Mouse (Mus musculus): ENCODE measurements around the gene Nsun7. TPM values are rescaled to one million over a fixed set of nuclear protein-coding genes. Genes with fewer than 3 reads are reported as not detected.
A peak's percentile ranks its signal among the peaks of the same experiment; 100 is the strongest.

Nsun7 gene
- polyA plus RNA-seq, 1 experiment from 2014 or later, result 0.24 TPM

GRCm38 (mm10) chr5:66340356-66341102, 80.8 kb downstream of the Nsun7 start:
- no peak overlapping the region for H3K27ac ChIP-seq (ENCODE audit: low read length)
- no peaks in the 10 kb centered on the region for H3K27me3 ChIP-seq (ENCODE audit: insufficient read depth, low read length)
- H3K9me3 ChIP-seq (ENCODE audit: low read length), result no peaks in the 10 kb centered on the region
- peaks cover 26% of the 10 kb centered on the region for H3K4me1 ChIP-seq (ENCODE audit: insufficient read depth, low read length)
- H3K36me3 ChIP-seq (ENCODE audit: insufficient read depth, low read length), result no peaks in the 10 kb centered on the region
- WGBS, result 57% methylated on average over 17 of the region's 17 CpGs
- ATAC-seq (ENCODE audit: low FRiP score, low TSS enrichment), result peak; percentile 37; the same call in 1 of the 2 replicates
- H3K4me3 ChIP-seq (ENCODE audit: low read length), result no peak overlapping the region
- H3K9ac ChIP-seq (replicated peaks; ENCODE audit: low read length), result no peak overlapping the region
- no peak overlapping the region for H3K4me2 ChIP-seq (replicated peaks; ENCODE audit: low read depth, low read length)

GRCm38 (mm10) chr5:66341848-66342247, 82.2 kb downstream of the Nsun7 start:
- 28% methylated on average over 10 of the region's 10 CpGs for WGBS
- H3K4me3 ChIP-seq (ENCODE audit: low read length), result no peak overlapping the region

GRCm38 (mm10) chr5:66342285-66342684, 82.6 kb downstream of the Nsun7 start:
- Histone ChIP-seq H3K9me3 (ENCODE audit: low read length) (no peaks in the 10 kb centered on the region), H3K4me3 (ENCODE audit: low read length) (no peak overlapping the region), H3K9ac (replicated peaks; ENCODE audit: low read length) (no peak overlapping the region), H3K27me3 (ENCODE audit: insufficient read depth, low read length) (no peaks in the 10 kb centered on the region), H3K4me2 (replicated peaks; ENCODE audit: low read depth, low read length) (no peak overlapping the region), H3K36me3 (ENCODE audit: insufficient read depth, low read length) (no peaks in the 10 kb centered on the region), H3K4me1 (ENCODE audit: insufficient read depth, low read length) (peaks cover 27% of the 10 kb centered on the region), H3K27ac (ENCODE audit: low read length) (no peak overlapping the region)
- no peak for ATAC-seq (ENCODE audit: low FRiP score, low TSS enrichment)
- WGBS, result 63% methylated on average over 9 of the region's 9 CpGs

More at GRCm38 (mm10) chr5:66341848-66342247, 82.2 kb downstream of the Nsun7 start:
- no peaks in the 10 kb centered on the region for H3K36me3 ChIP-seq (ENCODE audit: insufficient read depth, low read length)
- no peak for ATAC-seq (ENCODE audit: low FRiP score, low TSS enrichment)
- H3K9ac ChIP-seq (replicated peaks; ENCODE audit: low read length), result no peak overlapping the region
- peaks cover 31% of the 10 kb centered on the region for H3K4me1 ChIP-seq (ENCODE audit: insufficient read depth, low read length)
- no peaks in the 10 kb centered on the region for H3K27me3 ChIP-seq (ENCODE audit: insufficient read depth, low read length)
- no peak overlapping the region for H3K4me2 ChIP-seq (replicated peaks; ENCODE audit: low read depth, low read length)
- no peaks in the 10 kb centered on the region for H3K9me3 ChIP-seq (ENCODE audit: low read length)
- no peak overlapping the region for H3K27ac ChIP-seq (ENCODE audit: low read length)

GRCm38 (mm10) chr5:66344182-66344581, 84.5 kb downstream of the Nsun7 start:
- no peaks in the 10 kb centered on the region for H3K27me3 ChIP-seq (ENCODE audit: insufficient read depth, low read length)
- 47% methylated on average over 2 of the region's 2 CpGs for WGBS
- ATAC-seq (ENCODE audit: low FRiP score, low TSS enrichment), result no peak
- no peak overlapping the region for H3K4me3 ChIP-seq (ENCODE audit: low read length)
- no peaks in the 10 kb centered on the region for H3K36me3 ChIP-seq (ENCODE audit: insufficient read depth, low read length)
- peaks cover 19% of the 10 kb centered on the region for H3K4me1 ChIP-seq (ENCODE audit: insufficient read depth, low read length)
- no peaks in the 10 kb centered on the region for H3K9me3 ChIP-seq (ENCODE audit: low read length)
- no peak overlapping the region for H3K9ac ChIP-seq (replicated peaks; ENCODE audit: low read length)
- H3K27ac ChIP-seq (ENCODE audit: low read length), result no peak overlapping the region
- H3K4me2 ChIP-seq (replicated peaks; ENCODE audit: low read depth, low read length), result no peak overlapping the region

- H3K4me1 ChIP-seq (ENCODE audit: insufficient read depth, low read length), result peaks cover 19% of the 10 kb centered on the region
- no peak overlapping the region for H3K4me3 ChIP-seq (ENCODE audit: low read length)
- H3K27ac ChIP-seq (ENCODE audit: low read length), result no peak overlapping the region
- WGBS, result 40% methylated on average over 3 of the region's 3 CpGs
- no peak overlapping the region for H3K4me2 ChIP-seq (replicated peaks; ENCODE audit: low read depth, low read length)
- ATAC-seq (ENCODE audit: low FRiP score, low TSS enrichment), result no peak
- H3K36me3 ChIP-seq (ENCODE audit: insufficient read depth, low read length), result no peaks in the 10 kb centered on the region
- no peaks in the 10 kb centered on the region for H3K27me3 ChIP-seq (ENCODE audit: insufficient read depth, low read length)
- no peaks in the 10 kb centered on the region for H3K9me3 ChIP-seq (ENCODE audit: low read length)
- H3K9ac ChIP-seq (replicated peaks; ENCODE audit: low read length), result no peak overlapping the region
Measured at GRCm38 (mm10) chr5:66345140-66345539, 85.4 kb downstream of the Nsun7 start.

- no peaks in the 10 kb centered on the region for H3K36me3 ChIP-seq (ENCODE audit: insufficient read depth, low read length)
- no peak overlapping the region for H3K4me3 ChIP-seq (ENCODE audit: low read length)
- peaks cover 15% of the 10 kb centered on the region for H3K4me1 ChIP-seq (ENCODE audit: insufficient read depth, low read length)
- no peaks in the 10 kb centered on the region for H3K27me3 ChIP-seq (ENCODE audit: insufficient read depth, low read length)
- H3K27ac ChIP-seq (ENCODE audit: low read length), result peak overlapping the region; percentile 16
- H3K9ac ChIP-seq (replicated peaks; ENCODE audit: low read length), result no peak overlapping the region
- WGBS, result 89% methylated on average over 6 of the region's 6 CpGs
- H3K4me2 ChIP-seq (replicated peaks; ENCODE audit: low read depth, low read length), result no peak overlapping the region
- H3K9me3 ChIP-seq (ENCODE audit: low read length), result no peaks in the 10 kb centered on the region
- no peak for ATAC-seq (ENCODE audit: low FRiP score, low TSS enrichment)
Measured at GRCm38 (mm10) chr5:66346756-66347155, 87.1 kb downstream of the Nsun7 start.

Other genes starting within 250 kb of the Nsun7 start
- gene Rbm47, start 86.8 kb upstream of the Nsun7 start, polyA plus RNA-seq (2015; fragmentation: Nextera tagmentation; extraction: Ambion mirVana), result 75.0 and 85.6 TPM in 2 replicates

Data from kidney, embryonic 16.5 days (tissue).